Mouse (Mus musculus) erythroblast, embryonic 14.5 days (primary cell): ENCODE measurements around the gene Elf3. TPM values are rescaled to one million over a fixed set of nuclear protein-coding genes. Genes with fewer than 3 reads are reported as not detected.

ENCODE experiments used
- H3K27me3 ChIP-seq: 2 replicates; pipeline ENCODE4 v1.6.1; 2012; ENCODE audit warnings: inconsistent platforms; ENCODE audit not compliant: control insufficient read depth
- H3K36me3 ChIP-seq: 2 replicates; pipeline ENCODE4 v1.6.1; 2012; ENCODE audit warnings: mild to moderate bottlenecking, inconsistent platforms; ENCODE audit not compliant: control insufficient read depth
- H3K4me1 ChIP-seq: 2 replicates; pipeline ENCODE4 v1.6.1; 2012; ENCODE audit warnings: inconsistent platforms; ENCODE audit not compliant: control insufficient read depth
- H3K4me3 ChIP-seq: replicated peaks from 2 replicates; pipeline ENCODE3; 2012; ENCODE audit warnings: moderate library complexity, mild to moderate bottlenecking, inconsistent platforms
- H3K9me3 ChIP-seq: 2 replicates; pipeline ENCODE4 v1.6.1; 2012; ENCODE audit warnings: low read length, inconsistent platforms, mixed read lengths; ENCODE audit not compliant: control insufficient read depth
- GATA1 ChIP-seq: IDR thresholded peaks from 2 replicates; pipeline ENCODE4 v1.6.1; 2012; ENCODE audit warnings: low read length, inconsistent platforms, mixed read lengths
- TAL1 ChIP-seq: IDR thresholded peaks from 3 replicates; pipeline ENCODE4 v1.6.1; 2012; ENCODE audit warnings: low read length, inconsistent platforms, mixed read lengths
- polyA plus RNA-seq: library from polyadenylated mRNA; stranded (reverse); fragments of >175 nt; gene quantifications from 2 replicates; pipeline ENCODE4 v1.2.3, GENCODE M21; 2012

Gene Elf3
- polyA plus RNA-seq, 1 experiment, result not detected

- peaks cover 3% of the 10 kb centered on the region; the same call in 1 of the 2 replicates for H3K9me3 ChIP-seq
- H3K4me3 ChIP-seq, result no peak overlapping the region
- H3K27me3 ChIP-seq, result peaks cover 3% of the 10 kb centered on the region; the same call in 1 of the 2 replicates
- H3K36me3 ChIP-seq, result no peaks in the 10 kb centered on the region
- no peak for TF ChIP-seq GATA1
- TF ChIP-seq TAL1, result no peak
- no peaks in the 10 kb centered on the region for H3K4me1 ChIP-seq
Observed at GRCm38 (mm10) chr1:135224147-135224546, 34.2 kb downstream of the Elf3 start.

- no peaks in the 10 kb centered on the region for H3K27me3 ChIP-seq
- no peak overlapping the region for H3K4me3 ChIP-seq
- no peaks in the 10 kb centered on the region for H3K9me3 ChIP-seq
- TF ChIP-seq TAL1 (no peak), GATA1 (no peak)
- no peaks in the 10 kb centered on the region for H3K36me3 ChIP-seq
- H3K4me1 ChIP-seq, result no peaks in the 10 kb centered on the region
Observed at GRCm38 (mm10) chr1:135217607-135218233, 40.6 kb downstream of the Elf3 start.

GRCm38 (mm10) chr1:135213772-135214640, 44.4 kb downstream of the Elf3 start:
- H3K27me3 ChIP-seq, result no peaks in the 10 kb centered on the region
- H3K36me3 ChIP-seq, result no peaks in the 10 kb centered on the region
- peaks cover 9% of the 10 kb centered on the region for H3K4me1 ChIP-seq
- TF ChIP-seq TAL1, result no peak
- TF ChIP-seq GATA1, result no peak
- H3K4me3 ChIP-seq, result no peak overlapping the region
- H3K9me3 ChIP-seq, result no peaks in the 10 kb centered on the region

- Histone ChIP-seq H3K4me3 (no peak overlapping the region), H3K36me3 (no peaks in the 10 kb centered on the region), H3K4me1 (peaks cover 32% of the 10 kb centered on the region), H3K9me3 (no peaks in the 10 kb centered on the region), H3K27me3 (no peaks in the 10 kb centered on the region)
- TF ChIP-seq GATA1 (no peak), TAL1 (no peak)
Observed at GRCm38 (mm10) chr1:135210421-135210820, 47.9 kb downstream of the Elf3 start.

- H3K9me3 ChIP-seq, result no peaks in the 10 kb centered on the region
- H3K4me3 ChIP-seq, result no peak overlapping the region
- no peak for TF ChIP-seq TAL1
- TF ChIP-seq GATA1, result no peak
- H3K36me3 ChIP-seq, result no peaks in the 10 kb centered on the region
- no peaks in the 10 kb centered on the region for H3K27me3 ChIP-seq
- H3K4me1 ChIP-seq, result peaks cover 49% of the 10 kb centered on the region
Observed at GRCm38 (mm10) chr1:135208716-135209115, 49.7 kb downstream of the Elf3 start.

- H3K9me3 ChIP-seq, result no peaks in the 10 kb centered on the region
- H3K36me3 ChIP-seq, result no peaks in the 10 kb centered on the region
- no peak for TF ChIP-seq GATA1
- TF ChIP-seq TAL1, result no peak
- H3K27me3 ChIP-seq, result no peaks in the 10 kb centered on the region
- H3K4me3 ChIP-seq, result no peak overlapping the region
- peaks cover 51% of the 10 kb centered on the region for H3K4me1 ChIP-seq
Observed at GRCm38 (mm10) chr1:135206586-135207339, 51.6 kb downstream of the Elf3 start.

GRCm38 (mm10) chr1:135205257-135205656, 53.1 kb downstream of the Elf3 start:
- Histone ChIP-seq H3K4me1 (peaks cover 51% of the 10 kb centered on the region), H3K4me3 (peak overlapping the region; percentile 14), H3K9me3 (no peaks in the 10 kb centered on the region), H3K27me3 (no peaks in the 10 kb centered on the region), H3K36me3 (no peaks in the 10 kb centered on the region)
- no peak for TF ChIP-seq GATA1
- TF ChIP-seq TAL1, result no peak

- Histone ChIP-seq H3K36me3 (no peaks in the 10 kb centered on the region), H3K4me1 (peaks cover 51% of the 10 kb centered on the region), H3K9me3 (no peaks in the 10 kb centered on the region), H3K4me3 (peak overlapping the region; percentile 14), H3K27me3 (no peaks in the 10 kb centered on the region)
- TF ChIP-seq GATA1 (peak; percentile 59), TAL1 (peak; percentile 70)
Observed at GRCm38 (mm10) chr1:135204196-135205126, 53.9 kb downstream of the Elf3 start.

Other genes with a start within 250 kb of the Elf3 start
- gene Lgr6, start 153.3 kb downstream of the Elf3 start, polyA plus RNA-seq, result 0.01 TPM in 1 of 2 replicates, not detected in the other
- gene Ptpn7, start 125.9 kb downstream of the Elf3 start, polyA plus RNA-seq, result 0.57 and 0.67 TPM in 2 replicates
- gene Arl8a, start 111.7 kb downstream of the Elf3 start, polyA plus RNA-seq, result 2.0 and 2.1 TPM in 2 replicates
- gene Gpr37l1, start 90.9 kb downstream of the Elf3 start, polyA plus RNA-seq, result not detected in 2 replicates
- gene Rnpep, start 25.5 kb upstream of the Elf3 start, polyA plus RNA-seq, result 0.15 and 0.21 TPM in 2 replicates
- gene Timm17a, start 55.2 kb upstream of the Elf3 start, polyA plus RNA-seq, result 0.24 and 0.52 TPM in 2 replicates
- not detected in 2 replicates for gene Lmod1, start 66.2 kb upstream of the Elf3 start, polyA plus RNA-seq
- not detected in 2 replicates for gene Shisa4, start 116.7 kb upstream of the Elf3 start, polyA plus RNA-seq
- gene Ipo9, start 171.9 kb upstream of the Elf3 start, polyA plus RNA-seq, result 0.55 and 0.62 TPM in 2 replicates